Mouse (Mus musculus) hindbrain, postnatal 0 days (tissue): Measurements from ENCODE around the gene Scarb1. TPM values are rescaled to one million over a fixed set of nuclear protein-coding genes. Genes with fewer than 3 reads are reported as not detected.
A peak's percentile ranks its signal among the peaks of the same experiment; 100 is the strongest.

Source experiments
- ATAC-seq: fragments of 200-750 bp; cut with Nextera tagmentation; 2 replicates; pipeline ENCODE4 v1.8.0; 2017; ENCODE audit warnings: mild to moderate bottlenecking, moderate TSS enrichment, moderate library complexity
- DNase-seq: peaks from one replicate; pipeline ENCODE4 v3.0.0-alpha.2; 2015; ENCODE audit warnings: low spot score
- H3K27ac ChIP-seq: fragments of 300-500 bp; sonication (generic); 2 replicates; pipeline ENCODE4 v1.5.1; 2014; ENCODE audit warnings: mild to moderate bottlenecking
- H3K27me3 ChIP-seq: fragments of 300-500 bp; sonication (generic); 2 replicates; pipeline ENCODE4 v1.6.1; 2014; ENCODE audit warnings: low read length, mixed read lengths; ENCODE audit not compliant: insufficient read depth
- H3K36me3 ChIP-seq: fragments of 300-500 bp; sonication (generic); 2 replicates; pipeline ENCODE4 v1.6.1; 2014; ENCODE audit warnings: low read length, mixed read lengths; ENCODE audit not compliant: insufficient read depth
- H3K4me1 ChIP-seq: fragments of 300-500 bp; sonication (generic); 2 replicates; pipeline ENCODE4 v1.6.1; 2014; ENCODE audit warnings: antibody characterized with exemption, low read length, mixed read lengths; ENCODE audit not compliant: insufficient read depth
- H3K4me2 ChIP-seq: fragments of 300-500 bp; sonication (generic); 2 replicates; pipeline ENCODE4 v1.6.1; 2014; ENCODE audit warnings: low read depth, mild to moderate bottlenecking, low read length, moderate library complexity, mixed read lengths
- H3K4me3 ChIP-seq: fragments of 300-500 bp; sonication (generic); 2 replicates; pipeline ENCODE4 v1.5.1; 2014; ENCODE audit warnings: low read length
- H3K9ac ChIP-seq: fragments of 300-500 bp; sonication (generic); replicated peaks from 2 replicates; pipeline ENCODE4 v1.6.1; 2014; ENCODE audit warnings: mild to moderate bottlenecking, low read length, moderate library complexity, mixed read lengths
- H3K9me3 ChIP-seq: fragments of 300-500 bp; sonication (generic); 2 replicates; pipeline ENCODE4 v1.6.1; 2016; ENCODE audit warnings: low read length, mixed read lengths
- CTCF ChIP-seq: IDR thresholded peaks from 2 replicates; pipeline ENCODE4 v1.5.1; 2016; ENCODE audit warnings: antibody characterized with exemption, control low read depth, low read depth
- WGBS: fragments of 180-500 bp; shearing (Covaris S2); extraction: QIAGEN DNeasy Blood & Tissue Kit; methylation state at CpG from one replicate; pipeline ENCODE4 v1.1.7; 2014; 5-methylcytosine and 5-hydroxymethylcytosine counted together
- polyA plus RNA-seq: library from polyadenylated mRNA; unstranded; fragments of >200 nt; fragmentation: Nextera tagmentation; extraction: Ambion mirVana; gene quantifications from 2 replicates; pipeline ENCODE4 v1.2.1, GENCODE M21; 2015
- total RNA-seq: library from RNA; depleted of rRNA; stranded (reverse); fragments of >200 nt; gene quantifications from 2 replicates; pipeline ENCODE4 v1.2.3, GENCODE M21; 2014

Scarb1 gene
- total and polyA plus RNA-seq, 2 experiments from 2014 or later: 56.1 to 70.3 TPM

- no peak for DNase-seq
- 81% methylated on average over 6 of the region's 6 CpGs for WGBS
These were observed 7.9 kb downstream of the Scarb1 start for GRCm38 (mm10) chr5:125333009-125333408.

DNA sequence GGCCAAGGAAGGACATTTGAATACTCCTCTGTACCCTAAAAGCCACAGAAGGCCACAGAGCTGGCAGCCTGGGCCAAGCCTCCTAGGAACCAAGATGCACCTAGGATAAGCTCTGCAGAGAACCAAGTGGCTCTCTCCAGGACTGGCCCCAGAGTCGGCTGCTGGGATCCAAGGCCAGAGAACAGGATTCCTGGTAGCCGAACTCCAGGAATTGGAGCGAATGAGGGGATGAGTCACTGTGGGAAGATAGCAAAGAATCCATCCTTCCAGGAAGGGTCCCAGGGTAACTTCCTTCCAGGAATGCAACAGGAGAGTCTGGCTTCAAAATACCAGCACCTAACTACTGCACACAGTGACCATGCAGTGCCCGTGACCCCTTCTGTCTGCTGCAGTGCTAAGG is 8.6 kb downstream of the Scarb1 start:
- H3K27me3 ChIP-seq: no peaks in the 10 kb centered on the region
- no peak for ATAC-seq
- H3K9ac ChIP-seq: no peak overlapping the region
- H3K4me3 ChIP-seq: no peak overlapping the region
- H3K4me2 ChIP-seq: no peak overlapping the region
- no peak for DNase-seq
- TF ChIP-seq CTCF: no peak
- WGBS: 79% methylated on average over 4 of the region's 4 CpGs
- H3K27ac ChIP-seq: no peak overlapping the region
- no peaks in the 10 kb centered on the region for H3K36me3 ChIP-seq
- no peaks in the 10 kb centered on the region for H3K4me1 ChIP-seq
- no peaks in the 10 kb centered on the region for H3K9me3 ChIP-seq

More at GRCm38 (mm10) chr5:125333009-125333408, 7.9 kb downstream of the Scarb1 start:
- no peaks in the 10 kb centered on the region for H3K36me3 ChIP-seq
- H3K27me3 ChIP-seq: no peaks in the 10 kb centered on the region
- H3K27ac ChIP-seq: no peak overlapping the region
- H3K4me2 ChIP-seq: no peak overlapping the region
- no peaks in the 10 kb centered on the region for H3K4me1 ChIP-seq
- no peak overlapping the region for H3K4me3 ChIP-seq
- H3K9ac ChIP-seq: no peak overlapping the region
- H3K9me3 ChIP-seq: no peaks in the 10 kb centered on the region
- TF ChIP-seq CTCF: no peak
- no peak for ATAC-seq

DNA sequence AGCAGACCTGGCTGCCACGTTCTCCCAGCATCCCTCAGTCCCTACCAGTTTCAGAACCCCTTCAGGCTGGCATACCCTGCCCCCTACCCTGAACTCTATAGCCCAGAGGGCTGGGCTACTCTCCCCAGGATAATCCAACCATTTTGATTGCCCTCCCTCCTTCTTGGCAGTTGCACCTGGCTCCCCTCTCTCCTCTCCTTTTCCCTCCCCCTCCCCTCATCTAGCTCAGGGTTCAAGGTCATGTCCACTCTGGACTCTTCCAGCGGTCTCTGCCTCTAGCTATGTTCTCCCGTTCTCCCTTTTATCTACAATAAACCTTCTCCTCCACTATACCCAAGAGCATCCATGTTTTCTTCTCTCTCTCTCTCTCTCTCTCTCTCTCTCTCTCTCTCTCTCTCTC is 9.1 kb downstream of the Scarb1 start:
- no peak for TF ChIP-seq CTCF
- no peaks in the 10 kb centered on the region for H3K4me1 ChIP-seq
- H3K9ac ChIP-seq: no peak overlapping the region
- H3K4me3 ChIP-seq: no peak overlapping the region
- H3K4me2 ChIP-seq: no peak overlapping the region
- no peak overlapping the region for H3K27ac ChIP-seq
- no peak for DNase-seq
- no peaks in the 10 kb centered on the region for H3K27me3 ChIP-seq
- H3K36me3 ChIP-seq: no peaks in the 10 kb centered on the region
- 58% methylated on average over 3 of the region's 3 CpGs for WGBS
- H3K9me3 ChIP-seq: no peaks in the 10 kb centered on the region
- ATAC-seq: no peak

DNA sequence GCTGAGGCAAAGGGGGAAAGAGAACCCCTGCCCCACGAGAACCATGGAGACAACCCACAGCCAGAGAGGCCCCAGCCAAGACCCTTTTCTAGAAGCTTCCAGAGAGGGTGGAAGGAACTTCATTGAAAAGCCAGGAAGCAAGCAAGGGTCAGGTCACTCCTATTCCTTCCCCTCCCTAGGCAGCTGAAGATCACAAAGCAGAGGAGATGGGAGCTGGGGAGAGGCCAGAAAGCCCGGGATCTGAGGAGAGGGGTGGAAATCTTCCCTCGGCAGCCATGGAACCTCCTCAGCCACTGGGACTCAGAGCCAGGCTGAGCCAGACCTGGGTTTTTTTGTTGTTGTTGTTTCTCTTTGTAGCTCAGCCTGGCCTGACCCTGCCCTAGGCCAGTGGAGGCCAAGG is 9.8 kb downstream of the Scarb1 start:
- no peaks in the 10 kb centered on the region for H3K27me3 ChIP-seq
- H3K4me3 ChIP-seq: no peak overlapping the region
- 36% methylated on average over 3 of the region's 3 CpGs for WGBS
- DNase-seq: no peak
- no peaks in the 10 kb centered on the region for H3K9me3 ChIP-seq
- ATAC-seq: no peak
- H3K9ac ChIP-seq: no peak overlapping the region
- no peak overlapping the region for H3K4me2 ChIP-seq
- no peak overlapping the region for H3K27ac ChIP-seq
- H3K36me3 ChIP-seq: no peaks in the 10 kb centered on the region
- no peak for TF ChIP-seq CTCF
- no peaks in the 10 kb centered on the region for H3K4me1 ChIP-seq

DNA sequence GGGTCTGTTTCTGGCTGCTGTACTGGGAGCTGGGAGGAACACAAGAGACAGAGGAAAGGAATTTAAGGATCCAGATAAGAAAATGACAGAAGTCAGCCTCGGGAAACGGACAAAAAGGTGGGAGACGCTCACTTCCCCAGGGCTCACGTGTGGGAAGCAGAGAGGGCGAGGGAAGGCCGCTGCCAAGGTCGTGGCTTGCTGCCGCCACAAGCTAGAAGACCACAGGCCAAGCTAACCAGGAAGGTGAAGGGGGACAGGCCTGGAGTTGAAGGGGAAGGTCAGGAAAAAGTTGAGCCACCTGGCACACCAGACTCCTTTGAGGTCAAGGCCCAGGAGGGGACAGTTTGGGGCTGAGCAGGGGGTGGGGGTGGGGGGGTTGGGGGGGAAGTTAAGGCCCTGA is 10.2 kb downstream of the Scarb1 start:
- WGBS: 76% methylated on average over 8 of the region's 8 CpGs
- Histone ChIP-seq H3K4me3 (no peak overlapping the region), H3K27ac (no peak overlapping the region), H3K36me3 (no peaks in the 10 kb centered on the region), H3K4me1 (no peaks in the 10 kb centered on the region), H3K27me3 (no peaks in the 10 kb centered on the region), H3K9me3 (no peaks in the 10 kb centered on the region), H3K9ac (no peak overlapping the region), H3K4me2 (no peak overlapping the region)
- DNase-seq (no peak), ATAC-seq (no peak)
- no peak for TF ChIP-seq CTCF

DNA sequence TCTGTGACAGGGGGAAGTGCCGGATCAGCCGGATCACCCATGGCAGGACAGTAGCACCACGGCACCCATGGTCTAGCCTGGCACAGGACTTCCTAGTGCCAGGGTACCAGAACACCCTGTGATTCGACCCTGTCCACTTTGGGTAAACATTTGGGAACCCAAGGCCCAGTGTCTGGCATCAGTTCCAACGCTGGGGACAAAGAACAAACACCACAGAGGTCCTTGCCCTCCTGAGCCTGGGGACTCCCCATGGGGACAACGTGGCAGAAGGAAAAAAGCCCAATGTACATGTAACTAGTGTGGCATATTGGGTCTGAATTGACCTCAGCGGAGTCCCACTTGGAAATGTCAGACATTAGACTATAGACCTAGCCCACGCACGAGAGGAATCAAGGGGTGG is 10.7 kb downstream of the Scarb1 start:
- 76% methylated on average over 9 of the region's 9 CpGs for WGBS
- H3K4me3 ChIP-seq: no peak overlapping the region
- TF ChIP-seq CTCF: no peak
- no peaks in the 10 kb centered on the region for H3K9me3 ChIP-seq
- no peak overlapping the region for H3K27ac ChIP-seq
- H3K27me3 ChIP-seq: no peaks in the 10 kb centered on the region
- ATAC-seq (no peak), DNase-seq (no peak)
- no peak overlapping the region for H3K9ac ChIP-seq
- H3K4me1 ChIP-seq: no peaks in the 10 kb centered on the region
- H3K36me3 ChIP-seq: no peaks in the 10 kb centered on the region
- no peak overlapping the region for H3K4me2 ChIP-seq

DNA sequence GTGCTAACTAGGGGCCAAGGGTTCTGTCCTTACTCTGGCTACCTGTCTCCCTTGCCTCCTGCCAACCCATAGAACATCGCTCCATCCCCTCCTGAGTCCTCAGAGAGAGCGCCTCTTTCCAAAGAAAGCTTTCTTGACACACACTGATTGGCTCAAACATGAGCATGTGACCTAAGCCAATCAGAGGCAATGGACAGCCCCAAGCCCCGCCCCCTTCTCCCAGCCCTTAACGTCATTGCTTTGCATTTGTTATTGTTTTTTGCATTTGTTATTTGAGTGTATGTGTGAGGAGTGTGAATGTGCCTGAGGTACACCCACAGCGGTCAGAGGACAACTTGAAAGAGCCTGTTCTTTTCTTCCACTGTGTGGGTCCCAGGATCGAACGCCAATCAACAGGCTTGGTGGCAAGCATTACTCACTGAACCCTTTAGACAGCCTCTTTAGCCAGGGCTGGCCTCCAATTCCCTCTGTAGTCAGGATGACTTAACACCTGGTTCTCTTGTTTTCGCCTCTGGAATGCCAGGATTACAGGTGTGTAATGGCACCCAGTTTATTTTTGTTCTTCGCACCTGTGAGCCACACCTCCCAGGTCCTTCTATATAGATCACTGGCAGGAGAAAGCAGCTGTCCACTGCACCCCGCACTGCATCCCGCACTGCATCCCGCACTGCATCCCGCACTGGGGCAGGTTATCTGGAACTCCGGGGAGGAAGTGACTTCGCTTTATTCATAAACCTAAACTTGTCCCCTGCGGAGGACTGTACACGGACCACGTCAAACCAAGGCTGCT is 13.1 kb downstream of the Scarb1 start:
- Histone ChIP-seq H3K9me3 (no peaks in the 10 kb centered on the region), H3K27ac (no peak overlapping the region), H3K4me1 (no peaks in the 10 kb centered on the region), H3K36me3 (no peaks in the 10 kb centered on the region), H3K4me2 (peak overlapping the region; percentile 46), H3K27me3 (no peaks in the 10 kb centered on the region), H3K9ac (no peak overlapping the region), H3K4me3 (peak overlapping the region; percentile 26)
- whole genome bisulfite sequencing: 59% methylated on average over 18 of the region's 18 CpGs
- peak; percentile 85 for ATAC-seq
- TF ChIP-seq CTCF: no peak
- DNase-seq: peak; percentile 73
